Mouse (Mus musculus) E14TG2a.4 (cell line): ENCODE results near the gene Hfm1.
A peak's percentile ranks its signal among the peaks of the same experiment; 100 is the strongest.

ENCODE experiments used
- H3K27me3 ChIP-seq: 2 replicates; pipeline ENCODE4 v1.6.1; 2014; ENCODE audit warnings: low read length, control low read depth; ENCODE audit not compliant: insufficient read depth
- H3K36me3 ChIP-seq: 2 replicates; pipeline ENCODE4 v1.6.1; 2014; ENCODE audit warnings: low read length, control low read depth; ENCODE audit not compliant: insufficient read depth
- H3K4me1 ChIP-seq: replicated peaks from 2 replicates; pipeline ENCODE4 v1.6.1; 2014; ENCODE audit warnings: low read depth, low read length, control low read depth
- H3K4me3 ChIP-seq: replicated peaks from 2 replicates; pipeline ENCODE4 v1.5.1; 2014; ENCODE audit warnings: mild to moderate bottlenecking, low read length
- H3K9me3 ChIP-seq: 2 replicates; pipeline ENCODE4 v1.6.1; 2014; ENCODE audit warnings: low read length, control low read depth
- CTCF ChIP-seq: conservative IDR thresholded peaks from 2 replicates; pipeline ENCODE4 v1.5.1; 2014; ENCODE audit warnings: low read length
- NANOG ChIP-seq: IDR thresholded peaks from 2 replicates; pipeline ENCODE4 v1.6.1; 2014; ENCODE audit warnings: borderline replicate concordance, low read length, mixed read lengths
- POU5F1 ChIP-seq: IDR thresholded peaks from 2 replicates; pipeline ENCODE4 v1.6.1; 2014; ENCODE audit warnings: low read length, borderline replicate concordance

Gene Hfm1

GRCm38 (mm10) chr5:106826740-106827139, 99.4 kb downstream of the Hfm1 start:
- peaks cover 10% of the 10 kb centered on the region; the same call in 1 of the 2 replicates for H3K27me3 ChIP-seq
- H3K36me3 ChIP-seq, result no peaks in the 10 kb centered on the region
- H3K4me1 ChIP-seq, result peaks cover 6% of the 10 kb centered on the region; the same call in 1 of the 2 replicates
- H3K4me3 ChIP-seq, result no peak overlapping the region
- TF ChIP-seq NANOG (no peak), POU5F1 (no peak), CTCF (no peak)
- no peaks in the 10 kb centered on the region for H3K9me3 ChIP-seq

GRCm38 (mm10) chr5:106826044-106826443, 100.1 kb downstream of the Hfm1 start:
- peaks cover 10% of the 10 kb centered on the region; the same call in 1 of the 2 replicates for H3K27me3 ChIP-seq
- H3K4me1 ChIP-seq, result peaks cover 6% of the 10 kb centered on the region; the same call in 1 of the 2 replicates
- H3K36me3 ChIP-seq, result no peaks in the 10 kb centered on the region
- H3K4me3 ChIP-seq, result no peak overlapping the region
- TF ChIP-seq POU5F1 (no peak), NANOG (no peak), CTCF (no peak)
- no peaks in the 10 kb centered on the region for H3K9me3 ChIP-seq

GRCm38 (mm10) chr5:106825301-106825853, 100.7 kb downstream of the Hfm1 start:
- Histone ChIP-seq H3K9me3 (no peaks in the 10 kb centered on the region), H3K27me3 (peaks cover 10% of the 10 kb centered on the region; the same call in 1 of the 2 replicates), H3K4me1 (peaks cover 6% of the 10 kb centered on the region; the same call in 1 of the 2 replicates), H3K4me3 (peak overlapping the region; percentile 50), H3K36me3 (no peaks in the 10 kb centered on the region)
- no peak for TF ChIP-seq POU5F1
- TF ChIP-seq NANOG, result no peak
- no peak for TF ChIP-seq CTCF

DNA sequence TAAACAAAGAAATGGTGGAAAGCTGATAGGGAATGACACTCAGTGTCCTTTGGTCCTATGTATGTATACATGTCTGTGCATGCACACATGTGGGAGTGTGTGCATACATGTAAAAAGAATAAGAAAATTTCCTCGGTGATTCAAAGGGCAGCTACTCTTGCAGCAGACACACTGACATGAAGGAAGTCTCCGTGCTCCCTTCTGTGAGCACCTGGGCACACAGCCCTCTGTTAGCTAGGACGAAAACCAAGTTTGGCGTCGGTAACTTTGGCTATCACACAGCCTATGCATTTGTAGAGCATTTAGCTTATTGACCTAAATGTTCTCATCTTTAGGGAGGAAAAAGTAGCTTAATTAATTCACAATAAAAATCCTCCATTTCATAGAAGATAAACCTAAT, 101.4 kb downstream of the Hfm1 start:
- Histone ChIP-seq H3K27me3 (peaks cover 11% of the 10 kb centered on the region; the same call in 1 of the 2 replicates), H3K9me3 (no peaks in the 10 kb centered on the region), H3K4me1 (peaks cover 6% of the 10 kb centered on the region; the same call in 1 of the 2 replicates), H3K4me3 (no peak overlapping the region), H3K36me3 (no peaks in the 10 kb centered on the region)
- TF ChIP-seq CTCF, result no peak
- TF ChIP-seq NANOG, result no peak
- TF ChIP-seq POU5F1, result no peak

- no peak overlapping the region for H3K4me3 ChIP-seq
- no peaks in the 10 kb centered on the region for H3K36me3 ChIP-seq
- no peaks in the 10 kb centered on the region for H3K9me3 ChIP-seq
- TF ChIP-seq CTCF, result no peak
- no peak for TF ChIP-seq POU5F1
- TF ChIP-seq NANOG, result no peak
- peaks cover 16% of the 10 kb centered on the region for H3K27me3 ChIP-seq
- no peaks in the 10 kb centered on the region for H3K4me1 ChIP-seq
Measured at GRCm38 (mm10) chr5:106819630-106820029, 106.5 kb downstream of the Hfm1 start.

DNA sequence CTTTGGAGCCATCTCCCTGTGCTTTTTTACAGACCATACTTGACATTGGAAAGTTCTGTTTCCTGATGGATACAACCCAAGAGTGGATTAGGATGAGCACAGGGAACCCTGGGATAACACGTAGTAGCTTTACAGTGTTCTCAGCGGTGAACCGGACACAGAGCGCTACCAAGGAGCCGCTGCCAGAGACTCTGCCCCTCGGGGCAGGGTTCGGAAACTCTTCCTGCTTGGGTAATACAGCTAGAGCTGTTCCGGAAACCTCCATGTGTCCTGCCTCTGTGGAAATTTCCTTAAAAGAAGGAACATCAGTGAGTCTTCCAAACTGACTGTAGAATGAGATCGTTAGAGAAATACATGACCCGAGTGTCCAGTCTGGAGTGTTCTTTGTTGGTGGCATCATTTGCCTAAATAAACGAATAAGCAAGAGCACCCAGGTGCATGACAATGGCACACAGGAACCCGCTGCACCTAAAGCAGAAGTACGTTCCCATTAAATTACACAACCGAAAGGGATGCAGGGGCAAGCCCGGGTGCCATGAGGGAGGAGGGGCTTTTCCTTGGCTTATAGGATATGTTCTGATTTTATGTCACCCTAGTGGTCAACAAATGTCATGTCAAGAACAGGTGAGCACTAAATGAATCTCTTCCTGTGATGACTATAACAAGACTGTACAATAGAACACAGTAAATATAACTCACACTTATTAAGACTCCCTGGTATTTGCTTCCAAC, 110.0 kb downstream of the Hfm1 start:
- Histone ChIP-seq H3K9me3 (no peaks in the 10 kb centered on the region), H3K27me3 (peaks cover 43% of the 10 kb centered on the region), H3K4me3 (no peak overlapping the region), H3K36me3 (no peaks in the 10 kb centered on the region), H3K4me1 (no peaks in the 10 kb centered on the region)
- TF ChIP-seq NANOG (no peak), CTCF (no peak), POU5F1 (no peak)

- Histone ChIP-seq H3K36me3 (no peaks in the 10 kb centered on the region), H3K4me1 (0 out of 2 replicates have a peak, but pooled peaks cover 6% of the 10 kb centered on the region), H3K4me3 (no peak overlapping the region), H3K27me3 (peaks cover 46% of the 10 kb centered on the region), H3K9me3 (no peaks in the 10 kb centered on the region)
- TF ChIP-seq CTCF, result no peak
Measured at GRCm38 (mm10) chr5:106814611-106815010, 111.5 kb downstream of the Hfm1 start.

DNA sequence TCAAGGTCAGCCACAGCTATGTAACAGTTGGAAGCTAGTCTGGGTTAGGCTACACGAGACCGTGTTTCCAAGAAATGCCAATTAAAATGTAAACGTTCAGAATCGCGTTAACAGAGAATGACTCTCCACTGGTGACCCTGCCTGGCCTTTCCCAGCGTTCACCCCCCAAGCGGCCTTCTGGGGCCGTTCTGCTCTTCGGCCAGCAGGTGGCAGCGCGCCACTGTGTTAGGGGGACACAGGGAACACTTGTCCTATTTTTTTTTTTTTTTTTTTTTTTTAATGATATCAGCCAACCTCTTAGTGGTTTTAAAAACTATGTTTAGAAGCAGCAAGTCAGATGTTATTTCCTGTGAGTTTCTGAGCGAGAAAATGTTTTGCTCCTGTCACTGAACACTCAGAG, 123.0 kb downstream of the Hfm1 start:
- Histone ChIP-seq H3K9me3 (no peaks in the 10 kb centered on the region), H3K36me3 (no peaks in the 10 kb centered on the region), H3K27me3 (peaks cover 7% of the 10 kb centered on the region), H3K4me3 (no peak overlapping the region), H3K4me1 (peaks cover 8% of the 10 kb centered on the region)
- TF ChIP-seq POU5F1, result no peak
- TF ChIP-seq CTCF, result peak; percentile 65
